Mouse (Mus musculus) kidney, adult 2 months (tissue): ENCODE measurements around the gene Fnbp1l. TPM values are rescaled to one million over a fixed set of nuclear protein-coding genes. Genes with fewer than 3 reads are reported as not detected.

Experiments
- DNase-seq: peaks from one replicate; pipeline ENCODE4 v3.0.0; 2021
- H3K27ac ChIP-seq: fragments of 200-500 bp; 2 replicates; pipeline ENCODE4 v1.5.1; 2012; ENCODE audit warnings: low read depth, low read length, control low read depth, inconsistent platforms; ENCODE audit not compliant: insufficient read depth
- H3K27me3 ChIP-seq: fragments of 200-500 bp; replicated peaks from 2 replicates; pipeline ENCODE4 v1.6.1; 2012; ENCODE audit warnings: mild to moderate bottlenecking, moderate library complexity, low read length, inconsistent platforms; ENCODE audit not compliant: control insufficient read depth, insufficient read depth
- H3K36me3 ChIP-seq: fragments of 200-500 bp; 2 replicates; pipeline ENCODE4 v1.6.1; 2012; ENCODE audit warnings: mild to moderate bottlenecking, moderate library complexity, low read length, inconsistent platforms; ENCODE audit not compliant: control insufficient read depth, insufficient read depth
- H3K4me1 ChIP-seq: fragments of 200-500 bp; 2 replicates; pipeline ENCODE4 v1.6.1; 2011; ENCODE audit warnings: low read length; ENCODE audit not compliant: control insufficient read depth, insufficient read depth
- H3K4me3 ChIP-seq: fragments of 200-500 bp; 2 replicates; pipeline ENCODE4 v1.5.1; 2011; ENCODE audit warnings: mild to moderate bottlenecking, low read depth, low read length, control low read depth; ENCODE audit not compliant: insufficient read depth
- CTCF ChIP-seq: fragments of 200-500 bp; conservative IDR thresholded peaks from 2 replicates; pipeline ENCODE4 v1.5.1; 2011; ENCODE audit warnings: low read depth, mild to moderate bottlenecking, control low read depth, low read length, moderate library complexity, mixed read lengths; ENCODE audit not compliant: insufficient read depth, insufficient read length
- POLR2A ChIP-seq: fragments of 200-500 bp; IDR thresholded peaks from one replicate; pipeline ENCODE4 v1.6.1; 2011; ENCODE audit warnings: low read depth, low read length, control low read depth
- WGBS: fragments of 180-500 bp; shearing (Covaris S2); methylation state at CpG from one replicate; pipeline ENCODE4 v1.1.7; 2018; 5-methylcytosine and 5-hydroxymethylcytosine counted together
- polyA plus RNA-seq: library from polyadenylated mRNA; depleted of rRNA; stranded (reverse); fragments of >200 nt; gene quantifications from 2 replicates; pipeline ENCODE4 v1.2.3, GENCODE M21; 2012

The Fnbp1l gene
- polyA plus RNA-seq, 1 experiment, result 23.0 TPM

DNA sequence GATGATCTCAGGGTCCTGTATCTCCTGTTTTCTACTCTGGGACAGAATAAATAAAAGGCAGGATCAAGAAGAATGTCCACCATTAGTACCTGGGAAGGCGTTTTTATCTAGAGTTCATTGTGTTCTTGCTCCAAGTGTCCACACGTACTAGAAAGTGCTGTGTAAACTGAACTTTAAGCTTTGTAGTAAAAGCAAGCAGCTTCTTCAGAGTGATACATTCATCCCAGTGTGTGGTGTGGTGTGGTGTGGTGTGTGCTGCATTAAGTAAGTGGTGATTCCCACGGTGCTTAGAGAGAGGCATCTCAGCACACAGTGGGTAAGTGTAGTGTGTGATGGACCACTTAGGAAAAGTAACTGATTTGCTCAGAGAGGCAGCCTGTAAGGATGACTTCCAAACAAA is 91.0 kb downstream of the Fnbp1l start:
- Histone ChIP-seq H3K4me1 (no peaks in the 10 kb centered on the region), H3K4me3 (no peak overlapping the region), H3K27me3 (no peaks in the 10 kb centered on the region), H3K36me3 (peaks cover 1% of the 10 kb centered on the region; the same call in 1 of the 2 replicates), H3K27ac (no peak overlapping the region)
- WGBS, result 69% methylated on average over 3 of the region's 3 CpGs
- TF ChIP-seq CTCF (no peak), POLR2A (no peak)
- no peak for DNase-seq

DNA sequence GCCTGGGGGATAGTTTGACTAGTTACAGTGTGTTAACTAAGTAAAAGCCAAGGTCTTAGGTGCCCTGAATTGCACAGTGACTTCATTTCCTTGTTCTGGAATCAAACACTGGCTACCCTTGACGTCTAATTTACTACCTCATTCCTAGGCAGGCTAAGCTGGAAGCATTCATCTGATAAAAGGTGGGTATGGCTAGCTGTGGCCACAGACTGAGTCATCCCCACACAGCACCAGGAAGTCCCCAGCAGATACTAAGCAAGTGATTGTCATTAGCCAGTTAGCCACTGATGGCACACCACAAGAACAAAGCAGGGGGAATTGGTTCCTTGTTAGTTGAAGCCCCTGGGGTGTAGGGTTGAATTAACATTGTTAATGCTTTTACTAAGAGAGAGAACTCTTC is 98.2 kb downstream of the Fnbp1l start:
- H3K36me3 ChIP-seq, result no peaks in the 10 kb centered on the region; the same call in 1 of the 2 replicates
- no peaks in the 10 kb centered on the region for H3K4me1 ChIP-seq
- no peak overlapping the region for H3K27ac ChIP-seq
- WGBS, result 49% methylated on average over 1 of the region's 1 CpGs
- no peak for DNase-seq
- no peak for TF ChIP-seq POLR2A
- TF ChIP-seq CTCF, result no peak
- H3K4me3 ChIP-seq, result no peak overlapping the region
- no peaks in the 10 kb centered on the region for H3K27me3 ChIP-seq

DNA sequence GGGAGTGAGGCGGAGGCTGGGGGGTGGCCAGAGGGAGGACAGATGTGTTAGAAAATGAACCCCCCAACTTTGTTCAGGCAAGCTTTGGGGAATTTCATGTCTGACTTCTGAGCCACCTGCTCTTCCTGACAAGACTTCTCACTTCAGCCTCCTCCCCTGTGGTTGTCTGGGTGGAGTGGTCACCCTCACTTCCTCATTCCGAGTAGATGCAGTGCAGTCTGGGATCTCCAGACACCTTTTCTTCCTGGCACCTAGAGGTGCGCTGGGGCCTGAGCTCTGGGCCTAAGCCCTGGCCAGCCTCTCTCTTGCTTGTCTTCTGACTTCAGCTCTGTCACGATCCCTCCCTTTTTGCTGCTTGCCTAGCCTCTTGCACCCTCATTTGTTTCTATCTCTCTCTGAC is 98.6 kb downstream of the Fnbp1l start:
- Histone ChIP-seq H3K4me3 (no peak overlapping the region), H3K36me3 (no peaks in the 10 kb centered on the region), H3K27ac (no peak overlapping the region), H3K27me3 (no peaks in the 10 kb centered on the region), H3K4me1 (no peaks in the 10 kb centered on the region)
- WGBS, result 91% methylated on average over 4 of the region's 4 CpGs
- TF ChIP-seq POLR2A, result no peak
- no peak for TF ChIP-seq CTCF
- DNase-seq, result no peak

DNA sequence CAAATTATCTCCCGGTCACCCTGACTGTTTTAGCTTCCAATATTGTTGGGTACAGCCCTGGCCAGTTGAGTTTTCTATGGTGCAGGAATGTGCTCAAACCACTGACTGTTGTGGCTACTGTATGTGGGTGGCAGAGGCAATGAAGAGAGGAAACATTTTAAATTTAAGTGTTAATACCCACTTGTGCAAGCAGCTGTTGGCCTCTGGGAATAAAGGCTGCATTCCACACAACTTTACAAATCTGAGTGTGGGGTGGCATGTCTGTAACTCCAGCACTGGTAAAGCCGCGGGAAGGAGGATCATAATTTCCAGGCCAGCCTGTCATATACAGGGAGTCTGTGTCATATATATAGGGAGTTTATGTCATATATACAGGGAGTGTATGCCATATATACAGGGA is 99.2 kb downstream of the Fnbp1l start:
- WGBS, result 71% methylated on average over 3 of the region's 3 CpGs
- Histone ChIP-seq H3K27me3 (no peaks in the 10 kb centered on the region), H3K4me1 (0 out of 2 replicates have a peak, but pooled peaks cover under 1% of the 10 kb centered on the region), H3K36me3 (no peaks in the 10 kb centered on the region), H3K4me3 (no peak overlapping the region), H3K27ac (no peak overlapping the region)
- no peak for DNase-seq
- TF ChIP-seq CTCF, result no peak
- no peak for TF ChIP-seq POLR2A

DNA sequence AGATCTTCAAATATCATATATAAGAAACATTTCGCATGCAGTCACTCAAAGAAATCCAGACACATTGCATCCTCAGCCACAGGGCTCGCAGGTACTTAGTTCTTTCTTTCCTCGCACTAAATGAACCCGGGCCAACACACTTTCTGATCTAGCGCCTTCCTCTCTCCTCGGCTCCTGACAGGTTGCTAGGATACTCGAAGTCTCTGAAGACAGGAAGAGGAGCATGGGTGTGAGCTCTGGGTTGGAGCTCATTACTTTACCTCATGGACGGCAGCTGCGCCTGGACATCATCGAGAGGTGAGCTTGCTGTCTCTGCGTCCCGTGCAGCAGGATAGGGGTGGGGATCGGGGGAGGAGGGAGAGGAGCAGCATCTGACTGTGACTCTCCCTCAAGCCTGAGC is 100.4 kb downstream of the Fnbp1l start:
- no peak overlapping the region for H3K27ac ChIP-seq
- TF ChIP-seq POLR2A, result no peak
- TF ChIP-seq CTCF, result no peak
- no peaks in the 10 kb centered on the region for H3K27me3 ChIP-seq
- 0 out of 2 replicates have a peak, but pooled peaks cover 4% of the 10 kb centered on the region for H3K4me1 ChIP-seq
- 69% methylated on average over 13 of the region's 13 CpGs for WGBS
- H3K36me3 ChIP-seq, result no peaks in the 10 kb centered on the region
- no peak for DNase-seq
- H3K4me3 ChIP-seq, result no peak overlapping the region

DNA sequence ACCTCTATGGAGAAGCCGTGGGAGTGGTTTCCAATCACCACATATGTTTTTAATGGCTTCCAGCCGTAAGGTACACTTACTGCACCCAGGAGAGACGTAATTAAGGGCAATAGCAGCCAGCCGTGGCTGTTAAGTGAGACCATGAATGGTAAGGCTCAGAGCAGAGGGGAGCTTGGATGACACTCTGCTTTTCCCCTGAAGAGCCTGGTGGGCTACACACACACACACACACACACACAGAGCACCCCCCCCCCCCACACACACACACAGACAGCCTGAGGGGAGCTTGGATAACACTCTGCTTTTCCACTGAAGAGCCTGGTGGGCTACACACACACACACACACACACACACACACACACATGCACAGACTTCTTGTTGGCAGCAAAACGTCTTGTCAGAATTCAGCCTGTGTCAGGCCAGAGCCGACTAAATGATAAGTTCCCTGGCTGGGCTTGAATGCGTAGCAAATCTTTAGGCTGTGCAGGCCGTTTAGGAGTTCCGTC is 101.2 kb downstream of the Fnbp1l start:
- H3K27ac ChIP-seq, result no peak overlapping the region
- H3K4me1 ChIP-seq, result 0 out of 2 replicates have a peak, but pooled peaks cover 4% of the 10 kb centered on the region
- WGBS, result 71% methylated on average over 9 of the region's 9 CpGs
- no peak for DNase-seq
- no peaks in the 10 kb centered on the region for H3K36me3 ChIP-seq
- no peak overlapping the region for H3K4me3 ChIP-seq
- H3K27me3 ChIP-seq, result no peaks in the 10 kb centered on the region
- TF ChIP-seq POLR2A, result no peak
- TF ChIP-seq CTCF, result no peak

DNA sequence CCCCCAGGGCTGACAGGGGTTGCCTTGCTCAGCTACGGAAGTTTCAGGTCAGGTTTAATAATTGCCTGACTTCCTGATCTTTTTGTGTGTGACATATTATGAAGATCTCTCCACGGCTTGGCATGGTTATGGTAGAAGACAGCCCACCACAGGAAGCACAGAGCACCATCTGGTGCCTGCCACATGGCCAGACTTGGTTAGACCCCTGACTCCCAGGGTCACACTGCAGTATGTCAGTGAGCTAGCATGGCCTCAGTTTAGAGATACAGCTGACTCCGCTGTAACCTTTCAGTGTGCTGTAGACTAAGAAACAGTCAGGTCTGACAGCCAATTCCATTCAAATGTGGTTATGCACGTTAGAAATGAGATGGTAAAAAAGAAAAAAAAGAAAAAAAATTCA is 101.8 kb downstream of the Fnbp1l start:
- Histone ChIP-seq H3K4me1 (peaks cover 8% of the 10 kb centered on the region; the same call in 1 of the 2 replicates), H3K27ac (no peak overlapping the region), H3K27me3 (no peaks in the 10 kb centered on the region), H3K4me3 (no peak overlapping the region), H3K36me3 (no peaks in the 10 kb centered on the region)
- TF ChIP-seq CTCF, result no peak
- TF ChIP-seq POLR2A, result no peak
- DNase-seq, result no peak
- WGBS, result 42% methylated on average over 4 of the region's 4 CpGs

DNA sequence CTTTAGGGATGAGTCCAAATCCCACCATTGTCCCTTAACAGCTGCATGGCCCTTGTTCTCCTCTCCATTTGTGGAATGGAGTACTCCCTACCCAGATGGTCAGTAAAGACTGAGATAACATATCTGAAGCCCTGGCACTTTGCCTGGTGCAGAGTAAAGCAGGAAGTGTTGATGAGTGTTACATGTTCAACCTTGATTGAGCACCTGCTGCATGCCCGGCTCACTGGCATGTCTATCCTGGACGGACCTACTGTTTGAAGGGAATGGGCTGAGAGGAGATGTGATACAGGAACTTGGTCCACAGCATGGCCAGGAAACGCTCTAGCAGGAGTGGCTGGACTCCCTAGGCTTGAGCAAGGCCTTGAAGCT is 103.2 kb downstream of the Fnbp1l start:
- 76% methylated on average over 3 of the region's 3 CpGs for WGBS
- Histone ChIP-seq H3K36me3 (no peaks in the 10 kb centered on the region), H3K4me3 (no peak overlapping the region), H3K27me3 (no peaks in the 10 kb centered on the region), H3K4me1 (peaks cover 12% of the 10 kb centered on the region), H3K27ac (no peak overlapping the region)
- no peak for DNase-seq
- no peak for TF ChIP-seq POLR2A
- TF ChIP-seq CTCF, result no peak
